Mouse (Mus musculus) heart, postnatal 4 days (tissue): ENCODE data around the gene Elf3. TPM values are rescaled to one million over a fixed set of nuclear protein-coding genes. Genes with fewer than 3 reads are reported as not detected.
"Not testable (repeated sequence)": the region's sequence is repeated elsewhere in the genome, so short reads cannot be mapped to it uniquely, and the experiment has no call there.

Experiments
- DNase-seq: peaks from one replicate; pipeline ENCODE4 v3.0.0; 2021
- total RNA-seq, 2 experiments: library from RNA; stranded (reverse); gene quantifications; 2 replicates each; pipeline ENCODE4 v1.2.3; 2021

The Elf3 gene
- total RNA-seq, 2 experiments from 2014 or later = 0.50 to 0.74 TPM

GRCm38 (mm10) chr1:135237131-135237851 lies 21.1 kb downstream of the Elf3 start:
- no peak for DNase-seq

- no peak for DNase-seq
Measured at GRCm38 (mm10) chr1:135234771-135235170, 23.6 kb downstream of the Elf3 start.

GRCm38 (mm10) chr1:135233961-135234360 lies 24.4 kb downstream of the Elf3 start:
- DNase-seq = no peak

- DNase-seq = not testable (repeated sequence)
Measured at GRCm38 (mm10) chr1:135231878-135232277, 26.5 kb downstream of the Elf3 start.

- no peak for DNase-seq
Measured at GRCm38 (mm10) chr1:135227339-135227950, 30.9 kb downstream of the Elf3 start.

- DNase-seq = no peak
Measured at GRCm38 (mm10) chr1:135224981-135225604, 33.3 kb downstream of the Elf3 start.

GRCm38 (mm10) chr1:135224147-135224546 lies 34.2 kb downstream of the Elf3 start:
- DNase-seq = no peak

- no peak for DNase-seq
Measured at GRCm38 (mm10) chr1:135217607-135218233, 40.6 kb downstream of the Elf3 start.

GRCm38 (mm10) chr1:135213772-135214640 lies 44.4 kb downstream of the Elf3 start:
- DNase-seq = no peak

- DNase-seq = no peak
Measured at GRCm38 (mm10) chr1:135210421-135210820, 47.9 kb downstream of the Elf3 start.

- DNase-seq = no peak
Measured at GRCm38 (mm10) chr1:135208716-135209115, 49.7 kb downstream of the Elf3 start.

- DNase-seq = no peak
Measured at GRCm38 (mm10) chr1:135206586-135207339, 51.6 kb downstream of the Elf3 start.

GRCm38 (mm10) chr1:135205257-135205656 lies 53.1 kb downstream of the Elf3 start:
- DNase-seq = no peak

GRCm38 (mm10) chr1:135204196-135205126 lies 53.9 kb downstream of the Elf3 start:
- peak; percentile 29 for DNase-seq

Other genes with a start within 250 kb of the Elf3 start
- 1 to 10 TPM; 8.6 to 9.4 TPM for gene Lgr6, start 153.3 kb downstream of the Elf3 start, total RNA-seq
- under 1 TPM; 0.47 to 0.52 TPM for gene Ptpn7, start 125.9 kb downstream of the Elf3 start, total RNA-seq
- gene Arl8a, start 111.7 kb downstream of the Elf3 start, total RNA-seq = 10 to 100 TPM; 33.5 to 36.8 TPM
- under 1 TPM in 1 of 2 experiments, not detected in 1; 0.18 TPM for gene Gpr37l1, start 90.9 kb downstream of the Elf3 start, total RNA-seq
- 10 to 100 TPM; 18.9 to 23.3 TPM for gene Rnpep, start 25.5 kb upstream of the Elf3 start, total RNA-seq
- 100 to 1,000 TPM; 392 to 414 TPM for gene Timm17a, start 55.2 kb upstream of the Elf3 start, total RNA-seq
- gene Lmod1, start 66.2 kb upstream of the Elf3 start, total RNA-seq = 1 to 10 TPM; 1.4 to 1.6 TPM
- 10 to 100 TPM; 14.2 to 14.4 TPM for gene Shisa4, start 116.7 kb upstream of the Elf3 start, total RNA-seq
- gene Ipo9, start 171.9 kb upstream of the Elf3 start, total RNA-seq = 100 to 1,000 TPM in 1 of 2 experiments, 10 to 100 TPM in 1; 95.5 to 116 TPM